Mouse (Mus musculus): ENCODE measurements around the gene C87436. TPM values are rescaled to one million over a fixed set of nuclear protein-coding genes. Genes with fewer than 3 reads are reported as not detected.
A peak's percentile ranks its signal among the peaks of the same experiment; 100 is the strongest.

Gene C87436
- polyA plus RNA-seq, 1 experiment from 2014 or later = 30.3 TPM

DNA sequence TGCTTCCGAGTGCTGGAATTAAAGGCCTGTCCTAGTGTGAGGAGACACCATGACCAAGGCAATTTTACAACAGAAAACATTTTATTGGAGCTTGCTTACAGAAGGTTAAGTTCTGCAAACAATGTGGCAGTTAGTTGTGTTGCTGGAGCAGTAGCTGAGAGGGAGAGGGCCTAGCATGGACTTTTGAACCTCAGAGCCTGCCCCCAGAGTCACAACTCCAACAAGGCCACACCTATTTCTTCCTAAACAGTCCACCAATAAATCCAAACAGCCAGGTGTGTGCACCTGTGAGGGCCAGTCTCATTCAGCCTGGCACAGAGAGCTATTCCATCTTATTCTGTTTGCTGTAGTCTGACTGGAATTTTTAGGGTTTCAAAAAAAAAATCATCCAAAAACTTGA lies 4.5 kb upstream of the C87436 start:
- H3K27ac ChIP-seq = no peak overlapping the region
- no peak for ATAC-seq (ENCODE audit: insufficient number of reproducible peaks, insufficient read depth, low FRiP score, low TSS enrichment)
- H3K27me3 ChIP-seq = no peaks in the 10 kb centered on the region
- no peaks in the 10 kb centered on the region for H3K4me1 ChIP-seq
- no peak overlapping the region for H3K9ac ChIP-seq
- no peak overlapping the region for H3K4me3 ChIP-seq
- peaks cover 61% of the 10 kb centered on the region for H3K36me3 ChIP-seq
- no peak overlapping the region for H3K4me2 ChIP-seq (replicated peaks)
- no peaks in the 10 kb centered on the region for H3K9me3 ChIP-seq
- WGBS = 96% methylated on average over 1 of the region's 1 CpGs

- Histone ChIP-seq H3K4me2 (replicated peaks) (peak overlapping the region; percentile 80), H3K9me3 (no peaks in the 10 kb centered on the region), H3K9ac (peak overlapping the region; percentile 74), H3K4me1 (peaks cover 8% of the 10 kb centered on the region), H3K36me3 (peaks cover 46% of the 10 kb centered on the region), H3K27ac (peak overlapping the region; percentile 95), H3K27me3 (no peaks in the 10 kb centered on the region), H3K4me3 (peak overlapping the region; percentile 85)
- no peak for ATAC-seq (ENCODE audit: insufficient number of reproducible peaks, insufficient read depth, low FRiP score, low TSS enrichment)
- 3% methylated on average over 14 of the region's 14 CpGs for WGBS
Observed at GRCm38 (mm10) chr6:86437711-86438110, 463 bp upstream of the C87436 start.

DNA sequence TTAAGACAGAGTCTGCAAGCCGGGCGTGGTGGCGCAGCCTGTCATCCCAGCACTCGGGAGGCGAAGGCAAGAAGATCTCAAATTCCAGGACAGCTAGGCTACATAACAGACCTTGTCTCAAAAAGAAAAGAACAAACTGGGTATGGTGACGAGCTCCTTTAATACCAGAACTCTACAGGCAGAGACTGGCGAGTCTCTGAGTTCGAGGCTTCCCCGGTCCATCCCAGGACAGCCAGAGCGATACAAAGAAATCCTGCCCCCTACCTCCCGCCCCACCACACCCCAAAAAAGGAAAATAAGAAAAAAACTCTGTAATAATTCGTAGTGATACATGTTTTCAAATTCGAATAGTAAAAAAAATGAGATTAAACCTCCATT lies 934 bp downstream of the C87436 start:
- Histone ChIP-seq H3K36me3 (peaks cover 42% of the 10 kb centered on the region), H3K9ac (peak overlapping the region; percentile 74), H3K4me1 (peaks cover 8% of the 10 kb centered on the region), H3K4me2 (replicated peaks) (peak overlapping the region; percentile 80), H3K27me3 (no peaks in the 10 kb centered on the region), H3K4me3 (peak overlapping the region; percentile 85), H3K27ac (peak overlapping the region; percentile 95), H3K9me3 (no peaks in the 10 kb centered on the region)
- no peak for ATAC-seq (ENCODE audit: insufficient number of reproducible peaks, insufficient read depth, low FRiP score, low TSS enrichment)
- 6% methylated on average over 13 of the region's 13 CpGs for WGBS

DNA sequence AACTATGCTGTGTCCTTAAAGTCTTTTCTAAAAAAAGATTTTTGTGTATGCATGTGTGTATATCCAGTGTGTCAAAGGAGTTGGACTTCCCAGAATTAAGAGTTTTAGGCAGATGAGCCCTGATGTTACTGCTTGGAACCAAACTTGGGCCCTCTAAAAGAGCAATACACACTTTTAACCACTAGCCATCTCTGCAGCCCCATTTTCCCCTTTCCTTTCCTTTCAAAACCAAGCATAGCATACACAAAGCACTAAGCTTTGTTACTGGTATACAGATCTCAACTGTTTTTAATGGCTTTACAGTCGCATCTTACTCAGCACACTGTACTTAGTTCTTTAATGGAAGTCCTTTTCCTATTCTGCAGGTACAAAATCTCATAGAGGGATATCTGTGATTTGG lies 1.4 kb downstream of the C87436 start:
- no peak for ATAC-seq (ENCODE audit: insufficient number of reproducible peaks, insufficient read depth, low FRiP score, low TSS enrichment)
- Histone ChIP-seq H3K4me1 (peaks cover 8% of the 10 kb centered on the region), H3K4me2 (replicated peaks) (peak overlapping the region; percentile 80), H3K9ac (peak overlapping the region; percentile 42; the same call in 1 of the 2 replicates), H3K27me3 (no peaks in the 10 kb centered on the region), H3K27ac (no peak overlapping the region; the same call in 1 of the 2 replicates), H3K36me3 (peaks cover 42% of the 10 kb centered on the region), H3K4me3 (peak overlapping the region; percentile 85), H3K9me3 (no peaks in the 10 kb centered on the region)
- 98% methylated on average over 1 of the region's 1 CpGs for WGBS

- WGBS = 96% methylated on average over 10 of the region's 10 CpGs
- Histone ChIP-seq H3K27me3 (no peaks in the 10 kb centered on the region), H3K27ac (no peak overlapping the region), H3K4me1 (peaks cover 8% of the 10 kb centered on the region), H3K4me2 (replicated peaks) (no peak overlapping the region), H3K4me3 (no peak overlapping the region), H3K9me3 (no peaks in the 10 kb centered on the region), H3K36me3 (peaks cover 37% of the 10 kb centered on the region), H3K9ac (no peak overlapping the region)
- no peak for ATAC-seq (ENCODE audit: insufficient number of reproducible peaks, insufficient read depth, low FRiP score, low TSS enrichment)
Observed at GRCm38 (mm10) chr6:86441571-86441970, 3.4 kb downstream of the C87436 start.

GRCm38 (mm10) chr6:86445551-86445950 lies 7.4 kb downstream of the C87436 start:
- WGBS = 94% methylated on average over 18 of the region's 18 CpGs

DNA sequence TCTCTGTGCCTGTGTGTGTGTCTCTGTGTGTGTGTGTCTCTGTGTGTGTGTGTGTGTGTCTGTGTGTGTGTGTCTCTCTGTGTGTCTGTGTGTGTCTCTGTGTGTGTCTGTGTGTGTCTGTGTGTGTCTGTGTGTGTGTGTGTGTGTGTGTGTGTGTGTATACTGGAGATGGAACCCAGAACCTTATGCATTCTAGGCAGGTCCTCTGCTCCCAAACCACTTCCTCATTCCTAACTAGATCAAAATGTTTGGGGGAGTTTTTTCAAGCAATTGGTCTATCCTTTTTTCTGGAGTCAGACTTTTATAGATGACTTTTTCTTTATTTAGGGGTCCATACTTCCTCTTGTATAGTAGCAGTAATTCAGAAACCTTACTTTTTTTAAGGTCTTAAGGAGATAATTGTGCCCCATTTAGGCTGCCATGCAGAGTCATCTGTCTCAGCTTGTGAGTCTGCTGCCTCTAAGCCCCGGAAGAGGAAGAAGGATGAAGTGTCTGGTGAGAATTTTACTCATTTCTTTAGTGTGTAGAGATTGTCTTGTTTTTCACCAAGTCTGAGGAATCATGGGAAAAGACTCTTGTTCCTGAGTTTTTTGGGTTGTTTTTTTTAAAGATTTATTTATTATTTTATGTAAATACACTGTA lies 8.9 kb downstream of the C87436 start:
- WGBS = 88% methylated on average over 1 of the region's 1 CpGs

More at GRCm38 (mm10) chr6:86445551-86445950, 7.4 kb downstream of the C87436 start:
- H3K27me3 ChIP-seq = no peaks in the 10 kb centered on the region
- ATAC-seq (ENCODE audit: insufficient number of reproducible peaks, insufficient read depth, low FRiP score, low TSS enrichment) = no peak
- no peak overlapping the region for H3K9ac ChIP-seq
- H3K4me1 ChIP-seq = no peaks in the 10 kb centered on the region
- no peak overlapping the region for H3K4me3 ChIP-seq
- H3K4me2 ChIP-seq (replicated peaks) = no peak overlapping the region
- H3K9me3 ChIP-seq = no peaks in the 10 kb centered on the region
- H3K27ac ChIP-seq = no peak overlapping the region
- H3K36me3 ChIP-seq = peaks cover 65% of the 10 kb centered on the region

GRCm38 (mm10) chr6:86456727-86457126 lies 18.6 kb downstream of the C87436 start:
- H3K4me3 ChIP-seq = no peak overlapping the region
- 87% methylated on average over 3 of the region's 3 CpGs for WGBS
- H3K27me3 ChIP-seq = no peaks in the 10 kb centered on the region
- no peak for ATAC-seq (ENCODE audit: insufficient number of reproducible peaks, insufficient read depth, low FRiP score, low TSS enrichment)
- no peak overlapping the region for H3K4me2 ChIP-seq (replicated peaks)
- H3K9me3 ChIP-seq = no peaks in the 10 kb centered on the region
- no peaks in the 10 kb centered on the region for H3K4me1 ChIP-seq
- H3K27ac ChIP-seq = no peak overlapping the region
- peaks cover 43% of the 10 kb centered on the region for H3K36me3 ChIP-seq
- H3K9ac ChIP-seq = no peak overlapping the region

More for the DNA sequence above, 8.9 kb downstream of the C87436 start:
- no peak overlapping the region for H3K9ac ChIP-seq
- no peak overlapping the region for H3K4me2 ChIP-seq (replicated peaks)
- H3K9me3 ChIP-seq = no peaks in the 10 kb centered on the region
- H3K27ac ChIP-seq = no peak overlapping the region
- ATAC-seq (ENCODE audit: insufficient number of reproducible peaks, insufficient read depth, low FRiP score, low TSS enrichment) = no peak
- no peaks in the 10 kb centered on the region for H3K27me3 ChIP-seq
- no peaks in the 10 kb centered on the region for H3K4me1 ChIP-seq
- H3K4me3 ChIP-seq = no peak overlapping the region
- H3K36me3 ChIP-seq = peaks cover 66% of the 10 kb centered on the region

DNA sequence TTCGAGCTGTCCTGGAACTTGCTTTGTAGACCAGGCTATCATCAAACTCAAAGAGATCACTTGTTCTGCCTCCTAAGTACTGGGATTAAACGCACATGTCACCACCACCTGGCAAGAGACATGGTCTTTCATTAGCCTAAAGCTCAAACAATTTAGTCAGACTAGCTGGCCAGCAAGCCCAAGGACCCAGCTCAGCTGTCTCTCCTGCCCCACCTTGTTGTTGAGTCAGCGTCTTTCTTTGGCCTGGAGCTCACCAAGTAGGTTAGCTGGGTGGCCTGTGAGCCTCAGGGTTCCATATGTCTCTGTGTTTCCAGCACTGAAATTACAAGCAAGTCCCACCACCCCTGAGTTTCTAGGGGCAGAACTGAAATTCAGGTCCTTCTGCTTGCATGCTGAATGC lies 24.9 kb downstream of the C87436 start:
- Histone ChIP-seq H3K27ac (no peak overlapping the region), H3K27me3 (no peaks in the 10 kb centered on the region), H3K4me3 (no peak overlapping the region), H3K4me1 (no peaks in the 10 kb centered on the region), H3K9me3 (no peaks in the 10 kb centered on the region), H3K36me3 (peaks cover 56% of the 10 kb centered on the region), H3K4me2 (replicated peaks) (no peak overlapping the region), H3K9ac (no peak overlapping the region)
- no peak for ATAC-seq (ENCODE audit: insufficient number of reproducible peaks, insufficient read depth, low FRiP score, low TSS enrichment)
- 89% methylated on average over 3 of the region's 3 CpGs for WGBS

DNA sequence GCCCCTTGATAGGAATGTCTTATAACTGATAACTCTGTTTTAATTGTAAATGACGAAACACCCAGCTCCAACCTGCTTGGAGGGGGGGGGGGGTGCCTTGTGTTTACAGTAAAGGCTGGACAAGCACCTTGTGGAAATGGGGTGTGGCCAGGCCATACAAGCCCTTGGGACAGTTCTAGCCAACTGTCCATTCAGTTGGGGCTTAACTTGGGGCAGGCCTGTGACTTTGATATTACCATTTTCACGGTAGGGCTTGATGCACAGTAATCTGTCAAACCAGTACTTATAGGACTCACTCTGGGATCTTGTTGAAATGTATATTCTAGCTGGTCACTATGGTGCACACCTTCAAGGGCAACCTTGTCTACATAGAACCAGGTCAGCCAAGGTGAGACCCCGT lies 33.1 kb downstream of the C87436 start:
- Histone ChIP-seq H3K36me3 (0 out of 2 replicates have a peak, but pooled peaks cover 16% of the 10 kb centered on the region), H3K27me3 (no peaks in the 10 kb centered on the region), H3K4me3 (no peak overlapping the region), H3K4me1 (peaks cover 8% of the 10 kb centered on the region), H3K27ac (peak overlapping the region; percentile 83; the same call in 1 of the 2 replicates), H3K4me2 (replicated peaks) (peak overlapping the region; percentile 60), H3K9ac (no peak overlapping the region; the same call in 1 of the 2 replicates), H3K9me3 (no peaks in the 10 kb centered on the region)
- ATAC-seq (ENCODE audit: insufficient number of reproducible peaks, insufficient read depth, low FRiP score, low TSS enrichment) = no peak
- WGBS = 94% methylated on average over 3 of the region's 3 CpGs

- Histone ChIP-seq H3K4me2 (replicated peaks) (peak overlapping the region; percentile 60), H3K4me3 (peak overlapping the region; percentile 36), H3K9ac (peak overlapping the region; percentile 64), H3K27ac (peak overlapping the region; percentile 83), H3K9me3 (no peaks in the 10 kb centered on the region), H3K27me3 (no peaks in the 10 kb centered on the region), H3K36me3 (0 out of 2 replicates have a peak, but pooled peaks cover 14% of the 10 kb centered on the region), H3K4me1 (peaks cover 8% of the 10 kb centered on the region)
- ATAC-seq (ENCODE audit: insufficient number of reproducible peaks, insufficient read depth, low FRiP score, low TSS enrichment) = peak; percentile 35; the same call in 1 of the 2 replicates
- 31% methylated on average over 9 of the region's 9 CpGs for WGBS
Observed at GRCm38 (mm10) chr6:86471760-86472099, 33.6 kb downstream of the C87436 start.

DNA sequence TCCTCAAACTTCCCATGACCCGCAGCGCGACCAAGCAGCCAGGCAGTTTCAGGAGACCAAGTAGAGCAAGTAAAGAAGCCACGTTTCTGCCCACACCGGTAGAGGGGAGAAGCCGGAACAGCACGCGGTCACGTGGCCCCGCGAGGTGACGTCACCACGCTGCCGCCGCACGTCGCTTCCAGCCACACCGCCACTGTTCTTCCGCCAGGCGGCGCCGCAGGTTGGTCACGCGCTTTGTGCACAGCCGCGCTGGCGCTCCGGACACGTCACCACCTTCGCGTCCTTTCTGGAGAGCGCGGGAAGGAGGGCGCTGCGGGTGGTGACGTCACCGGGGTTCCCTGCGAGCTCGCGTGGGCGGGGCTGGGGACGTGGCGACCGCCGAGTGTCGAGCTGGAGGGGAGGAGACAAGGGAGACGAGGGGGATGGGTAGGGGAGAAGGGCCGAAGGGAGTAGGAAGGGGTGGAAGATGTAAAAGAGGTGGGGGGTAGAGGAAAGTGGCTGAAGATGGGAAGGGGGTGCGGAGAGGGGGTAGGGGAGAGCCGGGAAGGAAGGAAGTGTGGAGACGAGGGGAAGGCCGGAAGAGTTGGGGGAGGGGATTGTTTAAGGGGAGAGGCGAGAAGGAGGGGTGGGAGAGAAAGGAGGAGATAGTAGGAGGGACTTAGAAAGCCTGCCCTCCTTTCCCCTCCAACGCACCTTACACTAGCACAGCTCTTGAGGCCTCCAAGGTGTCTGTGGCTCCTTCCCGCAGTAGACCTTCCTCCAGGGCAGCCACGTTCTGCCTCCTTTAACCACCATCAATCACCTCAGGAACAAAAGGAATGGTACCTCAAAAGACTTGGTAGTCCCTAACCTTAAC lies 34.2 kb downstream of the C87436 start:
- Histone ChIP-seq H3K9me3 (no peaks in the 10 kb centered on the region), H3K4me3 (peak overlapping the region; percentile 36), H3K27ac (peak overlapping the region; percentile 83), H3K4me1 (peaks cover 8% of the 10 kb centered on the region), H3K36me3 (0 out of 2 replicates have a peak, but pooled peaks cover 8% of the 10 kb centered on the region), H3K27me3 (no peaks in the 10 kb centered on the region), H3K4me2 (replicated peaks) (peak overlapping the region; percentile 60), H3K9ac (peak overlapping the region; percentile 64)
- under 1% methylated on average over 55 of the region's 56 CpGs for WGBS
- peak; percentile 93 for ATAC-seq (ENCODE audit: insufficient number of reproducible peaks, insufficient read depth, low FRiP score, low TSS enrichment)

Measured in embryonic facial prominence, embryonic 12.5 days (tissue).